In genomic region chr7:142661046-142661445, GRCm38 (mm10) we compare ENCODE assay signal across 10 mouse cellular contexts. TPM values are rescaled to one million over a fixed set of nuclear protein-coding genes. Genes with fewer than 3 reads are reported as not detected.
DNase-seq lines count a peak whose midpoint lies in the region; ATAC-seq and TF ChIP-seq lines count a peak whose summit lies in the region.
"Had no signal": no experiment of that assay in that cellular context is flagged by ENCODE, and none has a peak within 500 bp of the region (broad histone marks: within the 10 kb centered on the region; RNA-seq: fewer than 3 reads in every experiment).

No protein-coding gene starts in this region.

- H3K27me3 ChIP-seq in ES-Bruce4 (ENCODE audit: control insufficient read depth, insufficient read depth, low read length, poor library complexity, severe bottlenecking): peaks cover 56% of the 10 kb centered on the region
- peaks cover 94% of the 10 kb centered on the region for H3K27me3 ChIP-seq in hindbrain, embryonic 12.5 days
- peaks cover 100% of the 10 kb centered on the region for H3K27me3 ChIP-seq in midbrain, embryonic 10.5 days (ENCODE audit: low read depth, poor library complexity, severe bottlenecking)

- no peak overlapping the region; the same call in 1 of the 2 replicates for H3K9ac ChIP-seq in ES-Bruce4 (ENCODE audit: low read depth, poor library complexity, severe bottlenecking)
- peak overlapping the region; percentile 53 for H3K9ac ChIP-seq in hindbrain, embryonic 12.5 days

- H3K9me3 ChIP-seq in ES-Bruce4 (replicated peaks; ENCODE audit: control insufficient read depth, insufficient read depth, low read length, poor library complexity, severe bottlenecking): no peaks in the 10 kb centered on the region
- no peaks in the 10 kb centered on the region for H3K9me3 ChIP-seq in hindbrain, embryonic 12.5 days (replicated peaks)
- H3K9me3 ChIP-seq in midbrain, embryonic 10.5 days (replicated peaks): no peaks in the 10 kb centered on the region

- no peak for TF ChIP-seq POLR2A in ES-Bruce4 (IDR thresholded peaks at IDR 0.05; ENCODE audit: insufficient read depth, low read length)

- under 1% methylated on average over 25 of the region's 25 CpGs for WGBS in hindbrain, embryonic 12.5 days
- under 1% methylated on average over 25 of the region's 25 CpGs for WGBS in midbrain, embryonic 10.5 days

- TF ChIP-seq EP300 in ES-Bruce4 (IDR thresholded peaks at IDR 0.05; ENCODE audit: insufficient read depth, low read depth, low read length): no peak

- TF ChIP-seq CTCF in ES-Bruce4 (IDR thresholded peaks at IDR 0.05; ENCODE audit: low read depth, low read length): no peak

- no peaks in the 10 kb centered on the region for H3K4me1 ChIP-seq in ES-Bruce4 (ENCODE audit: control insufficient read depth, insufficient read depth, low read length)
- H3K4me1 ChIP-seq in hindbrain, embryonic 12.5 days: peaks cover 31% of the 10 kb centered on the region
- peaks cover 53% of the 10 kb centered on the region for H3K4me1 ChIP-seq in midbrain, embryonic 10.5 days

- DNase-seq in embryo, embryonic 10.5 days (ENCODE audit: low spot score): peak; percentile 52
- DNase-seq in embryo, embryonic 11 days: no peak
- DNase-seq in midbrain, embryonic 10.5 days (ENCODE audit: low spot score): no peak
- DNase-seq in spleen, postnatal 14 days (ENCODE audit: low spot score in 2 of 2): no peak
- no peak for DNase-seq in spleen, postnatal 10 days (ENCODE audit: low spot score in 2 of 2)
- DNase-seq in left cerebral cortex, postnatal 14 days (ENCODE audit: low spot score in 2 of 2): no peak

- H3K4me2 ChIP-seq in hindbrain, embryonic 12.5 days (replicated peaks): peak overlapping the region; percentile 52

- no peak overlapping the region for H3K27ac ChIP-seq in ES-Bruce4 (ENCODE audit: insufficient read depth, low read length)
- H3K27ac ChIP-seq in hindbrain, embryonic 12.5 days: peak overlapping the region; percentile 71; the same call in 1 of the 2 replicates
- H3K27ac ChIP-seq in midbrain, embryonic 10.5 days (replicated peaks): peak overlapping the region; percentile 63

- no peak for ATAC-seq in hindbrain, embryonic 12.5 days (ENCODE audit: low FRiP score)

- intact Hi-C loops in left cerebral cortex, postnatal 14 days (cut with DNase I): no loop called here

- peak overlapping the region; percentile 56 for H3K4me3 ChIP-seq in ES-Bruce4 (ENCODE audit: low read depth, low read length)
- peak overlapping the region; percentile 39 for H3K4me3 ChIP-seq in hindbrain, embryonic 12.5 days
- H3K4me3 ChIP-seq in midbrain, embryonic 10.5 days: peak overlapping the region; percentile 50

- H3K36me3 ChIP-seq in ES-Bruce4 (ENCODE audit: control insufficient read depth, insufficient read depth, low read length, poor library complexity, severe bottlenecking): no peaks in the 10 kb centered on the region
- no peaks in the 10 kb centered on the region for H3K36me3 ChIP-seq in hindbrain, embryonic 12.5 days
- H3K36me3 ChIP-seq in midbrain, embryonic 10.5 days: no peaks in the 10 kb centered on the region

RNA-seq across cellular contexts. Expression of gene Igf2, which starts 5.6 kb away (rescaled TPM):
- 272 and 297 TPM in 2 replicates for polyA plus RNA-seq in ES-Bruce4 (2011; ENCODE audit: insufficient read depth, insufficient read length, low read depth, missing spikeins)
- polyA plus RNA-seq in hindbrain, embryonic 12.5 days (2016; fragmentation: Nextera tagmentation; extraction: Ambion mirVana): 323 and 363 TPM in 2 replicates
- polyA plus RNA-seq in midbrain, embryonic 10.5 days (2016; fragmentation: Nextera tagmentation; extraction: Ambion mirVana): 151 and 161 TPM in 2 replicates
- 100 to 1,000 TPM; 179 to 218 TPM for total RNA-seq in left cerebral cortex, postnatal 14 days (2021)

RNA-seq across cellular contexts. Expression of gene Gm49394, which starts 8.7 kb away (rescaled TPM):
- 0.34 and 0.37 TPM in 2 replicates for polyA plus RNA-seq in ES-Bruce4 (2011; ENCODE audit: insufficient read depth, insufficient read length, low read depth, missing spikeins)
- polyA plus RNA-seq in hindbrain, embryonic 12.5 days (2016; fragmentation: Nextera tagmentation; extraction: Ambion mirVana): not detected in 2 replicates
- polyA plus RNA-seq in midbrain, embryonic 10.5 days (2016; fragmentation: Nextera tagmentation; extraction: Ambion mirVana): not detected in 2 replicates
- under 1 TPM in 1 of 2 experiments, not detected in 1; 0.11 TPM for total RNA-seq in left cerebral cortex, postnatal 14 days (2021)
- total RNA-seq: adrenal gland, adult 18-20 months had no signal
- polyA plus RNA-seq: large intestine, adult 2 months had no signal
